ENCODE assay signal across 20 mouse cellular contexts in the genomic region with DNA sequence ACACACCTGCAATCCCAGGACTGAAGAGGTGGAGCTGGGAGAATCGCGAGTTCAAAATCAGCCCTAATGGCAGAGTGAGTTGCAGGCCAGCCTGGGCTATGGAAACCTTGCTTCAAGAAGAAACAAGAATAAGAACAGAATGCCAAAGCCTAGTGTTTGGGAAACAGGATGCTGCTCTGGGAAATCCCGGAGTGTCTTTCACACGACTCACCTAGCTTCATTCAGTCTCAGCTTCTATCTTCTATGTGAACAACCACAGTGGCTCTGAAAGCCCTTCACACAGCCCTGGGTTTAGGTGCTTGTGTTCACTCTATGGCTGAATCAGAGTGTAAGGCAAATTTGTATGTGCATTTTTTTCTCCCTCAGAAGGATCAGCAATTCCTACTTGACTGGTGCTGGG.
"Had no signal": no experiment of that assay in that cellular context is flagged by ENCODE, and none has a peak within 500 bp of the region (broad histone marks: within the 10 kb centered on the region; RNA-seq: fewer than 3 reads in every experiment).

No protein-coding gene starts in this region.

- H3K36me3 ChIP-seq: midbrain, embryonic 12.5 days; midbrain, embryonic 15.5 days; neural tube, embryonic 12.5 days; neural tube, embryonic 15.5 days had no signal

- H3K9me3 ChIP-seq: limb, embryonic 12.5 days; limb, embryonic 15.5 days; midbrain, embryonic 12.5 days; midbrain, embryonic 15.5 days; neural tube, embryonic 12.5 days; neural tube, embryonic 15.5 days had no signal

- H3K4me3 ChIP-seq: left cerebral cortex, adult 2 months; limb, embryonic 12.5 days; limb, embryonic 15.5 days; midbrain, embryonic 12.5 days; midbrain, embryonic 15.5 days; neural tube, embryonic 12.5 days; neural tube, embryonic 15.5 days had no signal

- H3K27me3 ChIP-seq: limb, embryonic 12.5 days; limb, embryonic 15.5 days; midbrain, embryonic 12.5 days; midbrain, embryonic 15.5 days; neural tube, embryonic 12.5 days; neural tube, embryonic 15.5 days had no signal

- DNase-seq: kidney, adult 9 months; kidney, postnatal 25 days; layer of hippocampus, postnatal 36 days; left cerebral cortex, postnatal 4 days; liver, postnatal 0 days; lung, embryonic 14.5 days; right cerebral cortex, adult 18-20 months; right cerebral cortex, postnatal 14 days; right cerebral cortex, postnatal 4 days; thymus, postnatal 25 days had no signal

- H3K27ac ChIP-seq: kidney, postnatal 0 days; left cerebral cortex, adult 2 months; limb, embryonic 12.5 days; limb, embryonic 15.5 days; liver, embryonic 14.5 days; macrophage; midbrain, embryonic 12.5 days; midbrain, embryonic 15.5 days; neural tube, embryonic 12.5 days; neural tube, embryonic 15.5 days had no signal
